Mouse (Mus musculus) bone marrow, adult 2 months (tissue): Measurements from ENCODE around the gene Defa25.
"Not testable (repeated sequence)": the region's sequence is repeated elsewhere in the genome, so short reads cannot be mapped to it uniquely, and the experiment has no call there.

Source experiments
- CTCF ChIP-seq: fragments of 200-500 bp; IDR thresholded peaks from 2 replicates; pipeline ENCODE4 v1.5.1; 2011; ENCODE audit warnings: low read length, control low read depth; ENCODE audit not compliant: control insufficient read depth, insufficient read depth
- POLR2A ChIP-seq: fragments of 200-500 bp; IDR thresholded peaks from 2 replicates; pipeline ENCODE4 v1.6.1; 2011; ENCODE audit warnings: low read depth, mild to moderate bottlenecking, control low read depth, low read length, borderline replicate concordance; ENCODE audit not compliant: control insufficient read depth

DNA sequence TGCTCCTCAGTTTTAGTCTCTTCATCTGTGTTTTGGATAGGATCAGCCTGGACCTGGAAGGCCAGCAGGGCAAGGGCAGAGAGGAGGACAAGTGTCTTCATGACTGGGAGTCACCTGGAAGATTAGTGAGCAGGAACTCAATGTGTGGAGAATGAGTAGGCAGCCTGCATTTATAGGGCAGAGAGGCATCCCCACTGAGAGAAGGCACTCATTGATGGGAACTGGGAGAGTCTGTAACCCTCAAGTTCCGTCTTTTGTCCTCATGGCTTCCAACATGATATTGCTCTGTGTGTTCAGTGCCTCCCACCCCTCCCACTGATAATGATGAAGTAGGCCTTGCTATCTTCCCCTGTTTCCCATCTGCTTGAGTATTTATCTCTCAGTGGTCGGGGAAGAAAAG lies 11.7 kb downstream of the Defa25 start, which contains the start of gene Gm14851:
- not testable (repeated sequence) for TF ChIP-seq POLR2A, CTCF
